Mouse (Mus musculus): ENCODE measurements at regions not wholly inside any gene's neighbourhood (a gene's known extent, or its start where the extent isn't known, plus 50 kb on each side); places are given as distances from the start of the nearest gene placed in this dataset.

GRCm38 (mm10) chr14:62071140-62071539 lies 221.2 kb upstream of the Rnaseh2b start:
- DNase-seq (ENCODE audit: low spot score): no peak

- no peak for DNase-seq (ENCODE audit: low spot score)
These were observed 208.3 kb upstream of the Rnaseh2b start for GRCm38 (mm10) chr14:62084047-62084446.

- no peak for DNase-seq (ENCODE audit: low spot score)
These were observed 204.2 kb upstream of the Rnaseh2b start for GRCm38 (mm10) chr14:62088174-62088573.

GRCm38 (mm10) chr14:62117532-62117931 lies 174.9 kb upstream of the Rnaseh2b start:
- DNase-seq (ENCODE audit: low spot score): no peak

- DNase-seq (ENCODE audit: low spot score): peak; percentile 9
These were observed 173.8 kb upstream of the Rnaseh2b start for GRCm38 (mm10) chr14:62118542-62118953.

- DNase-seq (ENCODE audit: low spot score): no peak
These were observed 163.5 kb upstream of the Rnaseh2b start for GRCm38 (mm10) chr14:62128918-62129317.

GRCm38 (mm10) chr14:62132353-62132816 lies 160.0 kb upstream of the Rnaseh2b start:
- DNase-seq (ENCODE audit: low spot score): no peak

- no peak for DNase-seq (ENCODE audit: low spot score)
These were observed 154.4 kb upstream of the Rnaseh2b start for GRCm38 (mm10) chr14:62137981-62138380.

- DNase-seq (ENCODE audit: low spot score): no peak
These were observed 147.9 kb upstream of the Rnaseh2b start for GRCm38 (mm10) chr14:62144385-62145030.

GRCm38 (mm10) chr14:62157038-62157716 lies 135.2 kb upstream of the Rnaseh2b start:
- no peak for DNase-seq (ENCODE audit: low spot score)

GRCm38 (mm10) chr14:62159690-62160089 lies 132.7 kb upstream of the Rnaseh2b start:
- no peak for DNase-seq (ENCODE audit: low spot score)

- peak; percentile 65 for DNase-seq (ENCODE audit: low spot score)
These were observed 129.1 kb upstream of the Rnaseh2b start for GRCm38 (mm10) chr14:62163120-62163796.

- no peak for DNase-seq (ENCODE audit: low spot score)
These were observed 127.5 kb upstream of the Rnaseh2b start for GRCm38 (mm10) chr14:62164918-62165317.

GRCm38 (mm10) chr14:62166006-62166405 lies 126.4 kb upstream of the Rnaseh2b start:
- DNase-seq (ENCODE audit: low spot score): no peak

GRCm38 (mm10) chr14:62166596-62166995 lies 125.8 kb upstream of the Rnaseh2b start:
- no peak for DNase-seq (ENCODE audit: low spot score)

- no peak for DNase-seq (ENCODE audit: low spot score)
These were observed 125.3 kb upstream of the Rnaseh2b start for GRCm38 (mm10) chr14:62167090-62167489.

- no peak for DNase-seq (ENCODE audit: low spot score)
These were observed 123.7 kb upstream of the Rnaseh2b start for GRCm38 (mm10) chr14:62168711-62169110.

GRCm38 (mm10) chr14:62170385-62170784 lies 122.0 kb upstream of the Rnaseh2b start:
- DNase-seq (ENCODE audit: low spot score): no peak

- no peak for DNase-seq (ENCODE audit: low spot score)
These were observed 120.9 kb upstream of the Rnaseh2b start for GRCm38 (mm10) chr14:62171256-62172047.

- peak; percentile 36 for DNase-seq (ENCODE audit: low spot score)
These were observed 118.4 kb upstream of the Rnaseh2b start for GRCm38 (mm10) chr14:62173835-62174530.

- no peak for DNase-seq (ENCODE audit: low spot score)
These were observed 116.9 kb upstream of the Rnaseh2b start for GRCm38 (mm10) chr14:62175384-62176048.
